ENCODE assay signal across 10 mouse cellular contexts in the genomic region with DNA sequence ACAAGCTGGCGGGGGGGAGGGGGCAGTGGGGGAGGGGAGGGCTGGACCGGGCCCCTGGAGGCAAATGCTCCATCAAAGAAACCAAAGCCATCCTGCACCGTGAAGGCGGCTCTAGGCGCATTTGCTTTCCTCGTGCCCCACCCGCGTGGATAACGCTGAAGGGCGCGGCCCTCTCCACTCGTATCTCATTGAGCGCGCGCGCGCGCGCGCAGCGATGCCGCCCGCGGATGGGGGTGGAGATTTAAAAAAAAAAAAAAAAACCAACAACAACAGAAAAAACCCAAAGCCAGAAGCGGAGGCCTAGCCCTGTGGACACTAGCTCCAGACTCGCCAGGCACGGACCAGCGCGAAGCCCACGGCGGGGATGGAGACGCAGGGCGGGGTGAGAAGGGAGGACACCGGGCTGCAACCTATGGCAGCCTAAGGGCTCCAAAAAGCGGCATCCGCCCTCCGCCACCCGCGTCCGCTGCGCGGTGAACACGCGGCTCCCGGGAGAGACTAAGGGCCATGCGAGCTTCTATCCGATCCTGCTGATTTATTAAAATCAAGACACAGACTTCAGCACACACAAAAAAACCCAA. TPM values are rescaled to one million over a fixed set of nuclear protein-coding genes. Genes with fewer than 3 reads are reported as not detected.
DNase-seq lines count a peak whose midpoint lies in the region; ATAC-seq and TF ChIP-seq lines count a peak whose summit lies in the region.
"Had no signal": no experiment of that assay in that cellular context is flagged by ENCODE, and none has a peak within 500 bp of the region (broad histone marks: within the 10 kb centered on the region; RNA-seq: fewer than 3 reads in every experiment).

No protein-coding gene starts in this region.

- no peak for ATAC-seq in heart, embryonic 14.5 days (ENCODE audit: insufficient number of reproducible peaks, insufficient read depth, low FRiP score, low read depth)
- no peak for ATAC-seq in liver, embryonic 14.5 days (ENCODE audit: insufficient read depth)
- ATAC-seq in neural tube, embryonic 15.5 days (ENCODE audit: low FRiP score): no peak
- no peak for ATAC-seq in CD4-positive, CD25-positive, alpha-beta regulatory T cell, adult 4 months

- WGBS in heart, embryonic 14.5 days: under 1% methylated on average over 46 of the region's 47 CpGs
- 1% methylated on average over 47 of the region's 47 CpGs for WGBS in liver, embryonic 14.5 days (ENCODE audit: insufficient replicate concordance)
- WGBS in neural tube, embryonic 15.5 days: 1% methylated on average over 46 of the region's 47 CpGs

- peak overlapping the region; percentile 97 for H3K4me2 ChIP-seq in heart, embryonic 14.5 days (ENCODE audit: low read length)
- H3K4me2 ChIP-seq in liver, embryonic 14.5 days (ENCODE audit: low read depth): peak overlapping the region; percentile 53
- H3K4me2 ChIP-seq in neural tube, embryonic 15.5 days: peak overlapping the region; percentile 67

- 0 out of 2 replicates have a peak, but pooled peaks cover 3% of the 10 kb centered on the region for H3K36me3 ChIP-seq in heart, embryonic 14.5 days (ENCODE audit: control insufficient read depth, insufficient read depth, low read length)
- no peaks in the 10 kb centered on the region for H3K36me3 ChIP-seq in liver, embryonic 14.5 days (replicated peaks; ENCODE audit: control insufficient read depth, insufficient read depth, low read depth)
- no peaks in the 10 kb centered on the region for H3K36me3 ChIP-seq in neural tube, embryonic 15.5 days

- no peak for TF ChIP-seq CTCF in layer of hippocampus, adult 2 months (conservative IDR thresholded peaks at IDR 0.05)
- no peak for TF ChIP-seq CTCF in liver, embryonic 14.5 days (IDR thresholded peaks at IDR 0.05; ENCODE audit: low read depth)

- H3K4me3 ChIP-seq in heart, embryonic 14.5 days (ENCODE audit: control insufficient read depth in 1 of 2, insufficient read depth in 1 of 2, low read depth in 1 of 2, low read length in 2 of 2): peak overlapping the region; percentile 85 to 97
- H3K4me3 ChIP-seq in layer of hippocampus, adult 2 months: peak overlapping the region; percentile 88
- peak overlapping the region; percentile 45 to 53 for H3K4me3 ChIP-seq in liver, embryonic 14.5 days (ENCODE audit: insufficient read depth in 1 of 2, low read depth in 2 of 2, low read length in 2 of 2)
- H3K4me3 ChIP-seq in neural tube, embryonic 15.5 days (replicated peaks): peak overlapping the region; percentile 82

- peak overlapping the region; percentile 43 to 67; a peak in 3 of 4 replicates for H3K27ac ChIP-seq in heart, embryonic 14.5 days (replicated peaks in 1 of 2; ENCODE audit: control insufficient read depth in 1 of 2, insufficient read depth in 1 of 2, low read depth in 2 of 2, low read length in 2 of 2)
- H3K27ac ChIP-seq in layer of hippocampus, adult 2 months: peak overlapping the region; percentile 88
- no peak overlapping the region for H3K27ac ChIP-seq in liver, embryonic 14.5 days
- H3K27ac ChIP-seq in neural tube, embryonic 15.5 days (replicated peaks): peak overlapping the region; percentile 93

- peak; percentile 46 for DNase-seq in gastrocnemius, postnatal 10 days
- no peak for DNase-seq in gastrocnemius, adult 8-10 months (ENCODE audit: low spot score in 2 of 2)
- DNase-seq in embryo, embryonic 9.5 days (ENCODE audit: extremely low spot score): peak; percentile 71
- peak; percentile 29 to 62 for DNase-seq in layer of hippocampus, adult 2 months (ENCODE audit: low spot score in 2 of 2)
- DNase-seq in liver, embryonic 14.5 days (ENCODE audit: low read depth in 3 of 3, low spot score in 3 of 3): no peak

- no peaks in the 10 kb centered on the region for H3K9me3 ChIP-seq in heart, embryonic 14.5 days (ENCODE audit: control insufficient read depth, low read length)
- no peaks in the 10 kb centered on the region for H3K9me3 ChIP-seq in liver, embryonic 14.5 days (ENCODE audit: control insufficient read depth, low read length)
- H3K9me3 ChIP-seq in neural tube, embryonic 15.5 days (replicated peaks): no peaks in the 10 kb centered on the region

- H3K4me1 ChIP-seq in heart, embryonic 14.5 days (ENCODE audit: control insufficient read depth in 2 of 2, insufficient read depth in 2 of 2, low read length in 2 of 2): peaks cover 0 to 2% of the 10 kb centered on the region in 2 experiments; a peak in 2 of 4 replicates
- no peaks in the 10 kb centered on the region for H3K4me1 ChIP-seq in liver, embryonic 14.5 days (replicated peaks; ENCODE audit: control insufficient read depth in 2 of 2, insufficient read depth in 2 of 2, low read length in 1 of 2)
- H3K4me1 ChIP-seq in neural tube, embryonic 15.5 days: peaks cover 24% of the 10 kb centered on the region

- TF ChIP-seq EP300 in liver, embryonic 14.5 days (IDR thresholded peaks at IDR 0.05; ENCODE audit: low read depth): no peak

- peak overlapping the region; percentile 90 for H3K9ac ChIP-seq in heart, embryonic 14.5 days (ENCODE audit: low read length)
- H3K9ac ChIP-seq in liver, embryonic 14.5 days (replicated peaks): no peak overlapping the region
- H3K9ac ChIP-seq in neural tube, embryonic 15.5 days (replicated peaks): peak overlapping the region; percentile 84

- H3K27me3 ChIP-seq in heart, embryonic 14.5 days (ENCODE audit: control insufficient read depth, insufficient read depth, low read length): no peaks in the 10 kb centered on the region
- peaks cover 65% of the 10 kb centered on the region for H3K27me3 ChIP-seq in liver, embryonic 14.5 days (ENCODE audit: control insufficient read depth, insufficient read depth, low read length)
- H3K27me3 ChIP-seq in neural tube, embryonic 15.5 days (replicated peaks): no peaks in the 10 kb centered on the region
- H3K27me3 ChIP-seq: CH12.LX had no signal

RNA-seq across cellular contexts. Expression of a gene that starts 3.1 kb away (rescaled TPM):
- total RNA-seq in gastrocnemius, postnatal 10 days (2021): 1 to 10 TPM; 4.0 to 5.7 TPM
- total RNA-seq in gastrocnemius, adult 8-10 months (2022): under 1 TPM in 3 of 4 experiments, not detected in 1; 0.02 to 0.07 (median 0.03) TPM
- polyA plus RNA-seq in heart, embryonic 14.5 days (2014; fragmentation: Nextera tagmentation; extraction: Ambion mirVana): 17.6 and 19.2 TPM in 2 replicates
- total RNA-seq in layer of hippocampus, adult 2 months (2021): 10 to 100 TPM; 17.6 to 17.9 TPM
- polyA plus RNA-seq in liver, embryonic 14.5 days (2012; rRNA removed): 0.37 and 0.58 TPM in 2 replicates
- 0.80 and 0.86 TPM in 2 replicates for polyA plus RNA-seq in liver, embryonic 14.5 days (2014; fragmentation: Nextera tagmentation; extraction: Ambion mirVana)
- polyA plus RNA-seq in neural tube, embryonic 15.5 days (2015; fragmentation: Nextera tagmentation; extraction: Ambion mirVana): 156 and 197 TPM in 2 replicates
- polyA plus RNA-seq in CD4-positive, CD25-positive, alpha-beta regulatory T cell, adult 4 months (2017; shearing (Covaris generic)): under 1 TPM in 1 of 2 experiments, not detected in 1; 0.11 TPM
- total RNA-seq: CH12.LX; hematopoietic stem cell, adult 5-6 weeks had no signal

Comparison
In these comparisons a context has a peak if more than half of its experiments do, and no peak if none do; other contexts are left out.
1. DNase-seq: peak in gastrocnemius, postnatal 10 days (single experiment), embryo, embryonic 9.5 days (single experiment) and layer of hippocampus, adult 2 months (2 of 2); none in gastrocnemius, adult 8-10 months (0 of 2) and liver, embryonic 14.5 days (0 of 3).
2. RNA of a gene that starts 3.1 kb away (polyA plus RNA-seq): 156 to 197 TPM in neural tube, embryonic 15.5 days and 17.6 to 19.2 TPM in heart, embryonic 14.5 days; 0.37 to 0.86 TPM in liver, embryonic 14.5 days and 0.11 TPM in CD4-positive, CD25-positive, alpha-beta regulatory T cell, adult 4 months; every median in the first group is over 10 times any median in the second.
3. Peak in every context shown above with its lines, with median percentiles within 50 percentile points of each other: H3K4me2 ChIP-seq and H3K4me3 ChIP-seq.